Mouse (Mus musculus): Measurements from ENCODE around the gene St3gal5.

Gene St3gal5

DNA sequence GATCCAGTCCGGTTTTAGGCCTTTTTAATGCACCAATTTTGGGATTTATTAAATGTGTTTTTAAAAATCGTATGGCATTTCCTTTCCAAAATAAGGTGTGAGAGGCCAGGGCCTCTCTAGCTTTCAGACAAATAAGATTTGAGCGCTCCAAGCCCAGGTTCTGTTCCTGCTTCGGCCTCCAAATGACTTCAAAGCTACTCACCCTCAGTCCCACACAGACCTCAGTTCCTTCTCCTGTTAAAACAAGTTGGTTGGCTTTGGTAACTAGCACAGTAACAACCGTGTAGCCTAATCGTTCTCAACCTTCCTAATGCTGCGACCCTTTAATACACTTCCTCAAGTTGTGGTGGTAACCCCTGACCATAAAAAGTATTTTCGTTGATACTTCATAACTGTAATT is 723 bp upstream of the St3gal5 start:
- in situ Hi-C loops (cut with MboI; ENCODE audit: low sequenced_read_pairs): no loop called here

DNA sequence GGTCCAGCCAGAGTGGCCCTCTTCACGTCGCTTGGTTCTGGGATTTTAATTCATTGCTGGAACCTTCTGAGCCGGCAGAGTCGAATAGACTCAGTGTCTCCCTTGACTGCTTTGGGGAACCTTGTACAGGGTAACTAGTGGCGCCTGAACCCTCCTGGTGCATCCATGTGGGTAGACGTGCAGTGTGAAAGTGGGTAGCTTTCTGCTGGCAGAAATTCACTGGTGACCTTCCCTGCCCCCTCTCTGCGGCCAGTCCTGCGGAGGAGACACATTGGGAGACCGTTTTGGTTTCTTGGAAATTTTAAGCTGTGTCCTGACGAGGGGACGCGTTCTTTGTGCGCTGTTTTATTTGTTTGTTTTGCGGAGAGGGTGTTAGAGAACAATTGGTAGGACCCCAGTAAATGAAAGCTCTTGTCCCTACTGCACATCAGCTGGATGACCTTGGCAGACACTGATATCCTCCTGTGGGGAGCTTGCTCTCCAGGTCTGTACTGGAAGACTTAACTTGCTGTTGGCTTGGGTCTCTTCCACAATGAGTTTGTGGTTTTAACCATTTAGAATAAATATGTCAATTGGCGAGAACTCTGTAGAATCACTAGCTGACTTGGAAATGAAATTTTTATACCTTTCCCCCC is 746 bp downstream of the St3gal5 start:
- in situ Hi-C loops (cut with MboI; ENCODE audit: low sequenced_read_pairs): no loop called here

DNA sequence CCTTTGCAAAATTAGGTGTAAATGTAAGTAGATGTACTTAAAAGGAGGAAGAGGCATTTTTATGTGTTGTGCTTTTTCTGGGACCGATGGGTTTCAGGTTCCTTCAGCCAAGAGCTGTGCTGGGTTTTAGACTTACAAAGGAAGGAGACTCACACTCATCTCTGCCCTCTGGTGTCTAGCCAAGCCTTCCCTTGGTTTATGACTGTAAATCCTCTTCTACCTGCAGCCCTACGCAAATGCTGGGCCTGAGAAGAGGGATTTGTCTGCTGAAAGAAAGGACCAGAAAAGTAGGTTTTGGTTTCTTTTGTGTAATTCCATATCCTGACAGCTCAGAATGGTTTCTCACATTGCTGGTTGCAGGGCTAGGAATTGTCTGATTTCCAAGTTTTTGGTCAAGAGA is 1.3 kb downstream of the St3gal5 start:
- in situ Hi-C loops (cut with MboI; ENCODE audit: low sequenced_read_pairs): no loop called here

DNA sequence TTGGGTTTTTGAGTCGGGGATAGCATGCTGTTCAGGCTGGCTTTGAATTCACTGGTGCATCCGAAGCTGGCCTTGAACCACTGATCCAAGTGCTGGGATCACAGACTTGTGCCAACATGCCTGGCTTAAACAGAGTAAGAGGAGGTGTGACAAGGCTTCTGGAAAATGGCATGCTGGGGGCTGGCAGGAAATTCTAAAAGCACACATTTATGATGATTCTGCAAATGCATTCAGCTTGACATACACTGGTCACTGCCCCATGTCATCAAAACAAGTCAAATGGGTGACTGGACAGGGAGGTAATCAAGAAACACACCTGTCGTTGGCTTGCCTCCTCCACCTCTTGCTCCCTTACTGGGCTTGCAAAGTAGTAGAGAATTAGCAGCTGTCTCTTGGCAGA is 1.9 kb downstream of the St3gal5 start:
- in situ Hi-C loops (cut with MboI; ENCODE audit: low sequenced_read_pairs): no loop called here

GRCm38 (mm10) chr6:72100171-72100570 is 2.8 kb downstream of the St3gal5 start:
- in situ Hi-C loops (cut with MboI; ENCODE audit: low sequenced_read_pairs): no loop called here

GRCm38 (mm10) chr6:72100939-72101338 is 3.5 kb downstream of the St3gal5 start:
- in situ Hi-C loops (cut with MboI; ENCODE audit: low sequenced_read_pairs): no loop called here

- in situ Hi-C loops (cut with MboI; ENCODE audit: low sequenced_read_pairs): no loop called here
These were observed 4.0 kb downstream of the St3gal5 start for GRCm38 (mm10) chr6:72101386-72101785.

- in situ Hi-C loops (cut with MboI; ENCODE audit: low sequenced_read_pairs): no loop called here
These were observed 4.7 kb downstream of the St3gal5 start for GRCm38 (mm10) chr6:72102066-72102465.

DNA sequence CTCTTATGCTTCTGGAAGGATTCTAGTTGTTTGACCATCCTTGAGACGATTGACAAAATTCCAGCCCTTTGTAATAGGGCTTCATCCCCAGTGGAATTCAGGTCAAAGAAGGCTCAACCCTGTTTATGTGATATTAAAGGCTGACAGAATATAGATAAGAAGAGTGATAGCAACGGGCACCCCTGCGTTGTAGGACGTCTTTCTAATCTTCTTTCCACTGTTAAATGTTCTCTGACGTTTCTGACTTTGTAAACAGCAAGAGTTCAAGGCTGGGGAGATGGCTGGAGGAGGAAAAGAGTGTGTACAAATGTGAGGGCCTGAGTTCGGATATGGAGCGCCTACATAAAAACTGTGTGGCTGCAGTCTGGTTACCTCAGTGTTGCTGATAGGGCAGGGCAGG is 7.1 kb downstream of the St3gal5 start:
- in situ Hi-C loops (cut with MboI; ENCODE audit: low sequenced_read_pairs): no loop called here

DNA sequence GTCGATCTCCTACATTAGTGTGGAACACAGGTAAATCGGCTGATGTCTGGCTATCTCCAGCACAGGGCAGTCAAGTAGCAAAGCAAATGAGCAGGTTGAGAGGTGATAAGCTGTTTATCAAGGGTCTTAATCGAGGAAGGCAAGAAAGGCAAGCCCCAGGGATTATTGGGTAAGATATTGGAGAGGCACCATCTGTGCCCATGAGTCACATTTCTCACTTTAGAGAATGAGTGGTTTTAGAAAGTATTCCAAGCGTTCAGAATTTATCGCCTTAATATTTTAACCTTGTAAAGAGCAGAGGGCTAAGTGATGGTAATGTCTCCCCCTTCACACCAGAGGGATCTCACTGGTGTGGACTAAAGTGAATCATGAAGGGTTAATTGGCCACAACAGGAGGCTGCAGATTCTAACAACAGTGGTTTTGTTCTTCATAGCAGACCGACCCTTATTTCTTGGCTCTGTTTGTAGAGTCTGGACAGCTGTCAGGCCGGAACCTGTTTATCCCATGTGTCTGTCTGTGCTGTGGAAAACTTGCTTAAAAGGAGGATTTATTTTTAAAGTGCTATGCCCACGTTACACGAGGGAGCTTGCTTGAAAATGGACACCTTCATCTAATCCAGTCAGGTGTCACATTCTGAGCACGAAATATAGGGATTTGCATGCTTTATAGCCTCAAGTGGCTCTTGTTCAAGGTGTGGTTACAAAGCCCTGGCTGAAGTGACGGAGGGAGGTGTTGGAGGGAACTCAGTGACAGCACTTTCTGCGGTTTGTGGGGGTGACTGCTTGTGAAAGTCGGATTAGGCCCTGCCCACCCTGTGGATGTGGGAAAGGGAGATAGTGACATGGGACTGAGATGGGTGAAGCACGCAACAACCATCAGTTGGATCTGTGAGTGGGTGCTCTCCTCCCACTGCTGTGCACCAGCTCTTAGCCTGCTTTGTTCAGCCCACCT is 11.8 kb downstream of the St3gal5 start:
- in situ Hi-C loops (cut with MboI; ENCODE audit: low sequenced_read_pairs): no loop called here

DNA sequence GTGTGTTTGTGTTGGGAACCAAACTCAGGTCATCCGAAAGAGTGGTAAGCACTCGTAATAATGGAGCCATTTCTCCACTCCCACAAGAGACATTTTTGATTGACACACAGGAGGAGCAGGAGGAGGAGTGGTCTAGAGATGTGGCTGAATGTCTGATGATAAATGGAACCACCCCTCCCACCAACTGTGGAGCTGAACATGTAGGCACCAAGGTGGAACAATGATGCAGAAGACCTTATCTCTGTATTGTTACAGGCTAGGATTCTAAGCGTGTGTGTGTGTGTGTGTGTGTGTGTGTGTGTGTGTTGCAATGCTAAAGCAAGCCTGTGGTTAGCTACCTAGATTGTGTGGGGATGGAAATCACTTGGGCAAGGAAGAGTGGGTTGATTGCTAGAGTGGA is 13.2 kb downstream of the St3gal5 start:
- in situ Hi-C loops (cut with MboI; ENCODE audit: low sequenced_read_pairs): no loop called here

DNA sequence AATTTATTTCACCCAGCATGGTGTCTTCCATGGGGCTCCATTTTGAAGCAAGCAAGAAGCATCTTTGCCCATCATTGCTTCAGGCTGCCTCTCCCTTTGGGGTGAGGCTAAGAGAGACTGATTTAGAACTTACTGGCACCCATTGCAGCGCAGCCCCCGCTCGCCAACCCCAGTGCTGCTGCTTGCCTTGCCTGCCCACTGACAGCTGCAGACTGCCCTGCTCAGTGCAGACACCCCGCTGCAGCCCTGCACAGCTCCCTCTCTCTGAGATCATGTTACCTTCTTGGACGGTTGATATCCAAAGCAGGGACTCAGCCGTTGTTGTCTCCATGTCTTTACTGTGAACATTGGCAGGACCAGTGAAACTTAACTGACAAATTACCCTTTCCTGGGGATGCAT is 15.2 kb downstream of the St3gal5 start:
- in situ Hi-C loops (cut with MboI; ENCODE audit: low sequenced_read_pairs): no loop called here

DNA sequence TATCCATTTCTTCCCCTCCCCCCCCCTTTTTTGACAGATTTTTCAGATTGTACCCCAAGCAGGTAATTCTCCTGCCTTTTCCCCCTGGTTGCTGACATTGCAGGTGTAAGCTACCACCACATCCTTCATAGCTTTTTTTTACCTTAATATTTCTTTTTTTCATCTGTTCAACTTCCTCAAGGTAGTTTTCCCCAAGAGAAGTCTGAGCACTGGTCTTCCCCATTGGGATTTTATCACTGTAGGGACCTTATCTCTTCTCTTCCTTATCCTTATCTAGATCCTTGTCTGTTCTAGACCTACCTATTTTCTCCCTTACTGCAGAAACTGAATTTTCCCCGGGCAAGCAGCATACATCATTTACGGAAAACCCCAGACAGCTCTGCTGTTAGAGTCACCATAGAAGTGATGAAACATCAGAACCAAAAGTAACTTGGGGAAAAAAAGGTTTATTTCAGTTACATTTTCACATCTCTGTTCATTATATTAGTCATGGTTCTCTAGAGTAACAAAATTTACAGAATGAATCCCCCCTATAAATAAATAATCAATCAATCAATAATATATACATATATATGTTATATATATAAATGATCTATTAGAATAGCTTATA is 15.8 kb downstream of the St3gal5 start:
- in situ Hi-C loops (cut with MboI; ENCODE audit: low sequenced_read_pairs): no loop called here

DNA sequence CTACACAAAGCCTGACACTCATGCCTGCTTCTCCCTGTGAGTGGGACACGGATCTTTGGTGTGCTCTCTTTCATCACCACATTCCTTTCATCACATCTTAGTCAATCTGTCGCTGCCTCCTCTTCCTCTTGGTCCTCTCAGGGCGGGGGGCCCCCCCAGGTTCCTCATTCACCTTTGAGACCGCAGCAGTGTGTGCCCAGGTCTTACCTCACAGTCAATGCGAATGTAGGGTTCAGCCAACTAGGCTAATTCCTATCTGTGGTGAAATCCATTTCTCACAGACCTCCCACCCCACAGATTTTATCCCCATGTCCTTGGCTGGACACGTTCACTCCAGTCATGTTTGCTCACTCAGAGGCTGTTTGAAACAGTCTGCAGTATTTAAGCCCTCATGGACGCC is 17.5 kb downstream of the St3gal5 start:
- in situ Hi-C loops (cut with MboI; ENCODE audit: low sequenced_read_pairs): no loop called here

DNA sequence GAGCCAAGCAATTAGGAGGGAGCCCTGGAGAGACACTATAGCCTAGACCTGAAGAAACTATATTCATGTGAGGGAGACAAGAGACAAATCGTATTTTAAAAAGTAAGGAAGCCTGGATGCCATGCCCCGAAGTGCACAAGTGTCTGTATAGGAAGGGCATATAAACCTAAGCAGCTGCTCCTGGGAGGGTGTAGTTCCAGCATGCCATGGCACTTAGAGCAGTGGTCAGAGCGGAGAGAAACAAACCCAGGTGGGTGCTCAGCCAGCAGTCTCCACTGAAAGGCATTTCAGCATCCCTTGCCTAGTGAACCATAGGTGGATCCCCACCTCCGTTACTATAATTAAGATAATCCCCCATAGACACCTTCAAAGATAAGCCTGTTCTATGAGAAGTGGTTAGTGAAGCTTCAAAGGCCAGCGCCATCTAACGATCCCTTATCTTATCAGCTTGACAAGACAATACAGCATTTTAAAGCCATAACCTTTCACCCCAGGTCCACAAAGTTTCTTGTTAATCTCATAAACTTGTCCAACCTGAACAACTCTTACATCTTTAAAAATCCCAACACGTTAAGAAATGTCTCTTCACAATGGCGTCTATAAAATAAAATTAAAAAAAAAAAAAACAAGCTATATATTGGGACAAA is 20.1 kb downstream of the St3gal5 start:
- in situ Hi-C loops (cut with MboI; ENCODE audit: low sequenced_read_pairs): no loop called here

- in situ Hi-C loops (cut with MboI; ENCODE audit: low sequenced_read_pairs): no loop called here
These were observed 22.5 kb downstream of the St3gal5 start for GRCm38 (mm10) chr6:72119870-72120269.

GRCm38 (mm10) chr6:72121301-72121700 is 23.9 kb downstream of the St3gal5 start:
- in situ Hi-C loops (cut with MboI; ENCODE audit: low sequenced_read_pairs): no loop called here

DNA sequence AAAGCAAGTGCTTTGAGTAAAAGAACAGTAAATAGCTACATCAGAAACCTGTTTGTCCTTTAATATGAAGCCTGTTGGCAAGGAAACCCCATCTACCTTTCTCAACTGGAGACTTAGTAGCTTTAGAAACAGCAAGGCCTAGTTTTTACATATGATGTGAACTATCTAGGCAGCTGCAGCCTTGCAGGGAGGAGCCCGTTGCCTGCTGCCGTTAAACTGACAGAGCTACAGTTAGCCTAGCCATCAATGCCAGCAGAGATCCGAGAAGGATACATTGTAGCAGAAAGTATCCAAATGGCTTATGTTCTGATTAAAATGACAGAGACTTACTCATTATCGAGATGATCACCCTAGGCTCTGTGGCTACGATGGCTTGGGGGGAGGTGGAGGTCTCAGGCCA is 25.1 kb downstream of the St3gal5 start:
- in situ Hi-C loops (cut with MboI; ENCODE audit: low sequenced_read_pairs): no loop called here

DNA sequence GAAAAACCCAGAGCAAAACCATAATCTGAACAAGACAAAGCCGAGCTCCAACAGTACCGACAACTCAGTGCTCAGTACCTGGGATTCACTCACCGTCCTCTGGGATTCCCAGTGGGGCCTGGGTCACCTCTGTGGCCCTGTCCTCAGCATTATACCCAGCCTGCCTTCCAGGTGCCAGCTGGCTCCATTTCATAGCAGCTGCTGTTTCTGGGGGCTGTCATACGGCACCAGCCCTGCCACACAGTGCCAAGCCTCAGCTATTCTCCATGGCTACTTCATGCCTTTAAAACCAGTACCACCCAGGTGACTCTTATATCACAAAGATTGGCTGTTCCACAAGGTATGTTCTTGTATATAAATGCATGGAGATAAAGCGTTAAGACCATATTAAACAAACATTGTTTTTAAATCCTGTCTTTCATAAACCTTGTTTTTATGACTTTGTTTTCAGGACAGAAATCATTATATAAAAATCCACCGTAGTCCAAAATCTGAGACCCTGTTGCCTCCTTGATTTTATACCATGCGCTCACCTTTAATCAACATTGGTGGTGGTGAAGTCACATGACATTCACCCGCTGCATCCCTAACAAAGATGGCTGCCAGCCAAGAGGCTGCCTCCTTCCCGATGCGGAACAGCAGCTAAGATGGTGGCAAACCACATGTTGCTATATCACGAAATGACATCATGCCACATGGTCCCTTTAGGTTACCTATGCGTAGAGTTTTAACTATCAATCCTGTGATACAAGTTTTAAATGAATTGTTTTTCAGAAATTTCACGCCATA is 27.1 kb downstream of the St3gal5 start:
- in situ Hi-C loops (cut with MboI; ENCODE audit: low sequenced_read_pairs): no loop called here

DNA sequence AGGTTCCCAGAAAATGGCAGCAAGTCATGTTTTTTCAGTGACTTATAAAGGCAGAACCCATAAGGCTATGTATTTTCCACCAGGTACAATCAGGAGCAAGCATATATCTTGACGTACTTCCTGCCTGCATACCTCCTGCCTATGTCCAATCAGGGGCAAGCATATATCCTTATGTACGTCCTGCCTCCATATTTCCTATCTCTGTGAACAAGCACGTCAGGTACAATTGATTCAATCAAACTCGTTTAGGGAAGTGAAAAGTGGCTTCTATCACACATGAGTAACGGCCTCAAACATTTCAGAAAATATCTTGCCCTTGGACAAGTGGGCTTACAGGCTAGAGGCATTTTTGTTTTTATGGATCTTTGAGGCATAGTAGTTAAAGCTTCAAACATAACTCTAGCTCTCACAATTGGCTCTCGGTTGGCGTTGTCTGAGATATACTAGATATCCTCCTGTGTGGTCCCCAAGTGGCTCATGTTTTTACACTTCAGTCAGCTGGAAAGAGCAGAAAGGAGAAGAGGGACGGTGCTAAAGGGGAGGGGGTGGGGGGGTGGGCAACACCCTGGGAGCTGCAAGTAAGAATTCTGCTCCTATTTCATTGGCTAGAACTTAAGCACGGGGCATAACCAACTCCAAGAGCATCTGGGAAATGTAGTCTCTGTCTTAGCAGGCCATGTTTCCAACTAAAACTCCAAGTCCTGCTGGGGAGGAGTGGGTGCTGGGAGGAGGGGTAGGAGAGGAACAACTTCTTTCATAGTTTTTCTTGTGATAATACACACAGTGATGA is 28.9 kb downstream of the St3gal5 start:
- in situ Hi-C loops (cut with MboI; ENCODE audit: low sequenced_read_pairs): no loop called here

Measured in CH12F3 (cell line).